Mouse (Mus musculus) hindbrain, embryonic 15.5 days (tissue): ENCODE measurements around the gene Scaf4. TPM values are rescaled to one million over a fixed set of nuclear protein-coding genes. Genes with fewer than 3 reads are reported as not detected.

Source experiments
- ATAC-seq: fragments of 200-750 bp; cut with Nextera tagmentation; 2 replicates; pipeline ENCODE4 v1.8.0; 2017; ENCODE audit warnings: low read depth, moderate number of reproducible peaks, moderate TSS enrichment; ENCODE audit not compliant: low FRiP score
- H3K27ac ChIP-seq: fragments of 300-500 bp; sonication (generic); replicated peaks from 2 replicates; pipeline ENCODE4 v1.5.1; 2015; ENCODE audit warnings: mild to moderate bottlenecking, inconsistent platforms
- H3K27me3 ChIP-seq: fragments of 300-500 bp; sonication (generic); 2 replicates; pipeline ENCODE4 v1.6.1; 2015; ENCODE audit warnings: control low read depth, inconsistent platforms
- H3K36me3 ChIP-seq: fragments of 300-500 bp; sonication (generic); 2 replicates; pipeline ENCODE4 v1.6.1; 2015; ENCODE audit warnings: control low read depth, inconsistent platforms
- H3K4me1 ChIP-seq: fragments of 300-500 bp; sonication (generic); replicated peaks from 2 replicates; pipeline ENCODE4 v1.6.1; 2015; ENCODE audit warnings: control low read depth, inconsistent platforms
- H3K4me2 ChIP-seq: fragments of 300-500 bp; sonication (generic); 2 replicates; pipeline ENCODE4 v1.6.1; 2015; ENCODE audit warnings: moderate library complexity, mild to moderate bottlenecking, inconsistent platforms
- H3K4me3 ChIP-seq: fragments of 300-500 bp; sonication (generic); 2 replicates; pipeline ENCODE4 v1.5.1; 2015; ENCODE audit warnings: mild to moderate bottlenecking, inconsistent platforms
- H3K9ac ChIP-seq: fragments of 300-500 bp; sonication (generic); 2 replicates; pipeline ENCODE4 v1.6.1; 2015; ENCODE audit warnings: inconsistent platforms
- H3K9me3 ChIP-seq: fragments of 300-500 bp; sonication (generic); 2 replicates; pipeline ENCODE4 v1.6.1; 2016; ENCODE audit warnings: control low read depth, inconsistent platforms
- WGBS: fragments of 180-500 bp; shearing (Covaris S2); methylation state at CpG from one replicate; pipeline ENCODE4 v1.1.7; 2015; 5-methylcytosine and 5-hydroxymethylcytosine counted together
- polyA plus RNA-seq: library from polyadenylated mRNA; unstranded; fragments of >200 nt; fragmentation: Nextera tagmentation; extraction: Ambion mirVana; gene quantifications from 2 replicates; pipeline ENCODE4 v1.2.1, GENCODE M21; 2015

The Scaf4 gene
- polyA plus RNA-seq, 1 experiment from 2014 or later = 29.2 TPM

GRCm38 (mm10) chr16:90187453-90187852 is 96.8 kb downstream of the Scaf4 start:
- Histone ChIP-seq H3K27me3 (0 out of 2 replicates have a peak, but pooled peaks cover 2% of the 10 kb centered on the region), H3K4me1 (no peaks in the 10 kb centered on the region), H3K9me3 (no peaks in the 10 kb centered on the region), H3K36me3 (no peaks in the 10 kb centered on the region), H3K4me2 (no peak overlapping the region), H3K27ac (no peak overlapping the region), H3K9ac (no peak overlapping the region), H3K4me3 (no peak overlapping the region)
- peak; percentile 52; the same call in 1 of the 2 replicates for ATAC-seq
- WGBS = 40% methylated on average over 13 of the region's 13 CpGs

- Histone ChIP-seq H3K4me2 (no peak overlapping the region), H3K4me3 (no peak overlapping the region), H3K36me3 (no peaks in the 10 kb centered on the region), H3K4me1 (no peaks in the 10 kb centered on the region), H3K9ac (no peak overlapping the region), H3K27me3 (0 out of 2 replicates have a peak, but pooled peaks cover 2% of the 10 kb centered on the region), H3K27ac (no peak overlapping the region), H3K9me3 (no peaks in the 10 kb centered on the region)
- 41% methylated on average over 8 of the region's 8 CpGs for WGBS
- ATAC-seq = peak; percentile 68
These were observed 98.2 kb downstream of the Scaf4 start for GRCm38 (mm10) chr16:90185928-90186588.

- H3K36me3 ChIP-seq = no peaks in the 10 kb centered on the region
- WGBS = 77% methylated on average over 6 of the region's 6 CpGs
- H3K4me3 ChIP-seq = no peak overlapping the region
- no peaks in the 10 kb centered on the region for H3K9me3 ChIP-seq
- ATAC-seq = no peak
- H3K4me2 ChIP-seq = no peak overlapping the region
- H3K9ac ChIP-seq = no peak overlapping the region
- H3K27ac ChIP-seq = no peak overlapping the region
- H3K27me3 ChIP-seq = 0 out of 2 replicates have a peak, but pooled peaks cover 2% of the 10 kb centered on the region
- H3K4me1 ChIP-seq = no peaks in the 10 kb centered on the region
These were observed 100.2 kb downstream of the Scaf4 start for GRCm38 (mm10) chr16:90184135-90184534.

- WGBS = 89% methylated on average over 8 of the region's 8 CpGs
- Histone ChIP-seq H3K4me3 (no peak overlapping the region), H3K27ac (no peak overlapping the region), H3K36me3 (no peaks in the 10 kb centered on the region), H3K4me1 (peaks cover 2% of the 10 kb centered on the region), H3K9me3 (no peaks in the 10 kb centered on the region), H3K4me2 (no peak overlapping the region), H3K9ac (no peak overlapping the region), H3K27me3 (0 out of 2 replicates have a peak, but pooled peaks cover under 1% of the 10 kb centered on the region)
- ATAC-seq = no peak
These were observed 102.6 kb downstream of the Scaf4 start for GRCm38 (mm10) chr16:90181673-90182072.

GRCm38 (mm10) chr16:90180975-90181374 is 103.3 kb downstream of the Scaf4 start:
- Histone ChIP-seq H3K27ac (no peak overlapping the region), H3K4me2 (no peak overlapping the region), H3K4me1 (peaks cover 9% of the 10 kb centered on the region), H3K27me3 (no peaks in the 10 kb centered on the region), H3K9ac (no peak overlapping the region), H3K9me3 (no peaks in the 10 kb centered on the region), H3K36me3 (no peaks in the 10 kb centered on the region), H3K4me3 (no peak overlapping the region)
- 90% methylated on average over 6 of the region's 6 CpGs for WGBS
- no peak for ATAC-seq

DNA sequence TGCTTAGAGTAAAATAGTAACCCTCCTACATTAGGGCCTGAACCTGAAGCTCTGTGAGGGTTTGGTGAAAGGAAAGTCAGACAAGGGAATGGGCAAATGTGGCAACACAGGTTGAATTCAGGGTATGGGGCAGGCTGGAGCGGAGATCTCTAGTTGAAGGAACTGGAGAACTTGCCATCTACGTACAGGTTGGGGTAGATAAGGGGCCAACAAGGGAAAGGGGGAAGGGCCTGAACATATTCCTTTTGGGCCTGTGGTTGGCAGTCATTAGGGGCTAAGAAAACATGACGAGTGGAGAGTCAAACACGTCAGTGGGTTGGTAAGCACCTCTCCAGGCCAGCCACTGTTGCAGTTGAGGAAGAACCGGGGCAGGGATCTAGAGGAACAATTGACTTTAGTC is 104.4 kb downstream of the Scaf4 start:
- Histone ChIP-seq H3K27me3 (no peaks in the 10 kb centered on the region), H3K36me3 (no peaks in the 10 kb centered on the region), H3K9ac (no peak overlapping the region), H3K4me2 (no peak overlapping the region), H3K9me3 (no peaks in the 10 kb centered on the region), H3K27ac (no peak overlapping the region), H3K4me1 (peaks cover 10% of the 10 kb centered on the region), H3K4me3 (no peak overlapping the region)
- ATAC-seq = no peak
- WGBS = 90% methylated on average over 5 of the region's 5 CpGs

GRCm38 (mm10) chr16:90178404-90178803 is 105.9 kb downstream of the Scaf4 start:
- Histone ChIP-seq H3K27me3 (no peaks in the 10 kb centered on the region), H3K4me2 (no peak overlapping the region), H3K36me3 (no peaks in the 10 kb centered on the region), H3K9ac (no peak overlapping the region), H3K27ac (no peak overlapping the region), H3K4me1 (peaks cover 10% of the 10 kb centered on the region), H3K9me3 (no peaks in the 10 kb centered on the region), H3K4me3 (no peak overlapping the region)
- ATAC-seq = no peak
- 96% methylated on average over 3 of the region's 3 CpGs for WGBS

DNA sequence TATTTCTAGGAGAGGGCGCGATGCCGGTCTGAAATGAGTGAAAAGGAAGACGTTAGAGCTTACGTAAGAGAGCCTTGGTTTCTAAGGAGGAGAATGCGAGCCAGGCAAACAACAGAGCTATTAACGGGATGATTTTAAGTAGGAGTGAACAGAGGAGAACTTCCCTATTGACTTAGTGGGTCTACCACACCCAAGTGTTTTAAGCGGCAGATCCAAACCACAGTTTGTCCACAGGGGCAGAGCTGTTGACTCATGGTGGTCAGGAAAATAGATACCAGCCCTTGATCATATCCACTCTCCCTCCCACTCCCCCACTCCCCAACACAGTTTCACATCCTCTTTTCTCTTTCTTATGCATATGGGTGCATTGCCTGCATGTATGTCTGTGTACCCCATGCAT is 106.9 kb downstream of the Scaf4 start:
- no peaks in the 10 kb centered on the region for H3K27me3 ChIP-seq
- no peak overlapping the region for H3K27ac ChIP-seq
- H3K4me1 ChIP-seq = peaks cover 10% of the 10 kb centered on the region
- no peak for ATAC-seq
- H3K4me3 ChIP-seq = no peak overlapping the region
- no peaks in the 10 kb centered on the region for H3K9me3 ChIP-seq
- H3K4me2 ChIP-seq = no peak overlapping the region
- WGBS = 89% methylated on average over 8 of the region's 8 CpGs
- H3K36me3 ChIP-seq = no peaks in the 10 kb centered on the region
- H3K9ac ChIP-seq = no peak overlapping the region

- 22% methylated on average over 10 of the region's 10 CpGs for WGBS
- Histone ChIP-seq H3K9ac (no peak overlapping the region), H3K4me1 (peaks cover 10% of the 10 kb centered on the region), H3K4me2 (peak overlapping the region; percentile 31), H3K9me3 (no peaks in the 10 kb centered on the region), H3K4me3 (no peak overlapping the region), H3K27me3 (no peaks in the 10 kb centered on the region), H3K36me3 (no peaks in the 10 kb centered on the region), H3K27ac (no peak overlapping the region)
- peak; percentile 79 for ATAC-seq
These were observed 107.8 kb downstream of the Scaf4 start for GRCm38 (mm10) chr16:90176472-90176871.

Other genes with a start within 250 kb of the Scaf4 start
- 23.8 and 27.3 TPM in 2 replicates for gene Tiam1, start 140.7 kb downstream of the Scaf4 start, polyA plus RNA-seq
- gene Sod1, start 63.7 kb downstream of the Scaf4 start, polyA plus RNA-seq = 957 and 969 TPM in 2 replicates
- 6.3 and 7.1 TPM in 2 replicates for gene Hunk, start 101.5 kb upstream of the Scaf4 start, polyA plus RNA-seq